Mouse (Mus musculus): ENCODE measurements at regions not wholly inside any gene's neighbourhood (a gene's known extent, or its start where the extent isn't known, plus 50 kb on each side); places are given as distances from the start of the nearest gene placed in this dataset.

- DNase-seq = peak; percentile 7
These were observed 63.5 kb upstream of the Gabrq start for GRCm38 (mm10) chrX:72761511-72761910.
